Mouse (Mus musculus) limb, embryonic 10.5 days (tissue): Measurements from ENCODE around the gene Acin1. TPM values are rescaled to one million over a fixed set of nuclear protein-coding genes. Genes with fewer than 3 reads are reported as not detected.

ENCODE experiments used
- DNase-seq: peaks from one replicate; pipeline ENCODE4 v3.0.0-alpha.2; 2017; ENCODE audit warnings: low spot score
- H3K27ac ChIP-seq: fragments of 300-500 bp; sonication (generic); 2 replicates; pipeline ENCODE4 v1.5.1; 2016; ENCODE audit warnings: mild to moderate bottlenecking
- H3K27me3 ChIP-seq: fragments of 300-500 bp; sonication (generic); 2 replicates; pipeline ENCODE4 v1.6.1; 2016; ENCODE audit warnings: low read depth, mild to moderate bottlenecking; ENCODE audit not compliant: poor library complexity, severe bottlenecking
- H3K36me3 ChIP-seq: fragments of 300-500 bp; sonication (generic); 2 replicates; pipeline ENCODE4 v1.6.1; 2016; ENCODE audit warnings: mild to moderate bottlenecking, moderate library complexity
- H3K4me1 ChIP-seq: fragments of 300-500 bp; sonication (generic); 2 replicates; pipeline ENCODE4 v1.6.1; 2016
- H3K4me3 ChIP-seq: fragments of 300-500 bp; sonication (generic); 2 replicates; pipeline ENCODE4 v1.5.1; 2016; ENCODE audit warnings: mild to moderate bottlenecking, moderate library complexity
- H3K9me3 ChIP-seq: fragments of 300-500 bp; sonication (generic); replicated peaks from 2 replicates; pipeline ENCODE4 v1.6.1; 2016; ENCODE audit warnings: mild to moderate bottlenecking
- WGBS: fragments of 180-500 bp; shearing (Covaris S2); methylation state at CpG from one replicate; pipeline ENCODE4 v1.1.7; 2016; 5-methylcytosine and 5-hydroxymethylcytosine counted together
- polyA plus RNA-seq: library from polyadenylated mRNA; unstranded; fragments of >200 nt; fragmentation: Nextera tagmentation; extraction: Ambion mirVana; gene quantifications from 2 replicates; pipeline ENCODE4 v1.2.1, GENCODE M21; 2016

Gene Acin1
- polyA plus RNA-seq, 1 experiment from 2014 or later: 144 TPM

DNA sequence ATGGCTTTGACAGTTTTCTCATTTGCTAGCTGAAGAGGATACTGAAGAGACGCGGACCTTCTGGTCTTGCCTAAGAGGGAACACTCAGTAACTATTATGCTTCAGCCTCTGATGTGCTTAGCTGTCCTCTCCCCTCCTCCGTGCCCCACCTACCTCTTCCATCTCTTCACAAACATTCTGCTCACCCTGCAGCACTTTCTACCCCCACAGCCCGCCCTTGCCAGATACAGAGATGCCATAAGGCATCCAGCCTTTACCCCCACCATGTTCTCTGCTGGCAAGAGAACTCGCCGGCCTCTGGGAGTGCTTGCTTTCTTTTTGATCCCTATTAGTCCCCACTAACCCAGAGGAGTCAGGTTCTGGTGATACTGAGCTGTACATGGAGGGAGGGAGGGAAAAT is 76.1 kb downstream of the Acin1 start:
- H3K36me3 ChIP-seq: peaks cover 55% of the 10 kb centered on the region
- no peak overlapping the region for H3K27ac ChIP-seq
- H3K4me1 ChIP-seq: peaks cover 6% of the 10 kb centered on the region
- H3K4me3 ChIP-seq: no peak overlapping the region
- 85% methylated on average over 6 of the region's 6 CpGs for WGBS
- no peaks in the 10 kb centered on the region for H3K9me3 ChIP-seq
- no peaks in the 10 kb centered on the region for H3K27me3 ChIP-seq
- no peak for DNase-seq

DNA sequence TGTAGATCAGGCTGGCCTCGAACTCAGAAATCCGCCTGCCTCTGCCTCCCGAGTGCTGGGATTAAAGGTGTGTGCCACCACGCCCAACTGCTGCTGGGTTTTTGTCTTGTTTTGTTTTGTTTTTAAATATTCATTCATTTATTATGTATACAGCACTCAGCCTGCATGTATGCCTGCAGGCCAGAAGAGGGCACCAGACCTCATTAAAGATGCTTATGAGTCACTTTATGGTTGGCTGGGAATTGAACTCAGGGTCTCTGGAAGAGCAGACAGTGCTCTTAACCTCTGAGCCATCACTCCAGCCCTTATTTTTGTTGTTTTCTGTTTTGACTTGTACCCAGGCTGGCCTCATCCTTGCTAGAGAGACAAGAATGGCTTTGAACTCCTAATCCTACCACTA is 76.8 kb downstream of the Acin1 start:
- WGBS: 87% methylated on average over 4 of the region's 4 CpGs
- DNase-seq: no peak
- H3K36me3 ChIP-seq: peaks cover 48% of the 10 kb centered on the region

DNA sequence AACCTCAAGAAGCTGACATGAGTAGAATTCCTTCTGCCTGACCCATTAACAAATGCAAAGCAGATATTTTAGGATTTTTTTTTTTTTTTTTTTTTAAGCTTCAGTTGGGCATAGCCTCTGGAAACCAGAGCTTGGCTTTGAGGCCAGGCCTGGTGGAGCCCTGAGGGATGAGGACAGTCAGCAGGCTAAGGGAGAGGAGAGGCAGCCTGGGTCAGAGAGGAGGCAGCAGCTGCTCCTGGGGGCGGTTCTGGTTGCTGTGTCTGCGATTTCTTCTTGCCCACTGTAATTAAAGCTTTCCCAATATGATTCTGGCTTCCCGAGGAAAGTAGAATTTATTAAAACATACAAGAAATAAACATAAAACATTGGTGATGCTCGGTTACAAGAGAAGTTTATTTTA is 77.5 kb downstream of the Acin1 start:
- H3K4me1 ChIP-seq: peaks cover 13% of the 10 kb centered on the region
- no peak overlapping the region for H3K4me3 ChIP-seq
- H3K36me3 ChIP-seq: peaks cover 41% of the 10 kb centered on the region
- H3K27me3 ChIP-seq: no peaks in the 10 kb centered on the region
- no peaks in the 10 kb centered on the region for H3K9me3 ChIP-seq
- DNase-seq: no peak
- no peak overlapping the region for H3K27ac ChIP-seq
- 74% methylated on average over 4 of the region's 4 CpGs for WGBS

More for the DNA sequence above, 76.8 kb downstream of the Acin1 start:
- Histone ChIP-seq H3K27me3 (no peaks in the 10 kb centered on the region), H3K9me3 (no peaks in the 10 kb centered on the region), H3K4me3 (no peak overlapping the region), H3K27ac (no peak overlapping the region), H3K4me1 (peaks cover 6% of the 10 kb centered on the region)

DNA sequence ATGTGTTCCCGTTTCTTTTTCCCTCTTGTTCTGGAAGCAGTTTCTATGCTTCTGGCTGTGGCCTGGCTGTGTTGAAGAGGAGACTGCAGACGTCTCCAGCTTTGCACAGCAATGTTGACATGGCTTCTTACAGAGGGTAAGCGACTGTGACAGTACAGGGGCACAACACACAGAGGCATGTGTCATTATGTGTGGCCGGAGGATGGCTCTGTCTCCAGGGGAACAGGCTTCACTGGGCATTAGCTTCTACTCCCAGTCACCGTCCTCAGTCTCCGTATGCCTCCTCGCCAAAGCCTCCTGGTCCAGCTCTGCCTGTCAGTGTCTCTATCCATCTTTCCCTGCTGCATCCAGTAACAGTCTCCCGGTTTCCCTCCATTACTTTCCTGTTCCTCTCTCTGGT is 79.5 kb downstream of the Acin1 start:
- peaks cover 23% of the 10 kb centered on the region for H3K36me3 ChIP-seq
- H3K27ac ChIP-seq: no peak overlapping the region
- no peaks in the 10 kb centered on the region for H3K9me3 ChIP-seq
- peaks cover 21% of the 10 kb centered on the region for H3K4me1 ChIP-seq
- no peak overlapping the region for H3K4me3 ChIP-seq
- WGBS: 55% methylated on average over 8 of the region's 8 CpGs
- DNase-seq: no peak
- no peaks in the 10 kb centered on the region for H3K27me3 ChIP-seq

DNA sequence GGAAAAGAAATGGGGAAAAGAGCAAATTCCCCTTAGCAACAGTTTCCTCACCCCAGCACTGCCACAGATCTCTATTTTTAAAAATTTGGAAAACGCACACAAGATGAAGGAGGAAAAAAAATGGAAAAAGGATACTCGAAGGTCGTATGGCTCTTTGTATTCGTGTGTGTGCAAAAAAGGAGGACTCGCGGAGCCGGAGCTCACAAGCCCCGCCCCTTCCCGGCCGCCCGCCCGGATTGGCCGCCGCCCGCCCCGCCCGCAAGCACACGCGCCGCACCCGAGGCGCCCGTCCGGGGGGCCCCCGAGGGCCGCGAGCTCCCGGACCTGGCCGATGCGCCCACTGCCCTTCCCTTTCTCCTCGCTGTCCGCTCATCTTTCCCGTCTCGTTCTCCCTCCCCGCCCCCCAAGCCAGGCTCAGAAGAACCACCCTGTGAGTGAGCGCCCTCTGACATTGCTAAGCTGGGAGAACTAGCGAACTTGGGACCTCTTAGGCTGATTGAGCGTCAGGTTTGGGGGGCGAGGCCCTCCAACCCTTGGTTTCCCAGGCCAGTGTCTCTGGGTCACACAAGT is 80.9 kb downstream of the Acin1 start, which contains the start of gene 4931414P19Rik:
4931414P19Rik (minus strand) TSS at position 242 of the 570 bp plus-strand sequence.
- Histone ChIP-seq H3K27me3 (no peaks in the 10 kb centered on the region), H3K4me1 (peaks cover 21% of the 10 kb centered on the region), H3K36me3 (peaks cover 10% of the 10 kb centered on the region), H3K27ac (peak within 1 kb of the TSS; percentile 89), H3K9me3 (no peaks in the 10 kb centered on the region), H3K4me3 (peak within 1 kb of the TSS; percentile 54)
- WGBS: under 1% methylated on average over 39 of the region's 39 CpGs
- peak; percentile 85 for DNase-seq

DNA sequence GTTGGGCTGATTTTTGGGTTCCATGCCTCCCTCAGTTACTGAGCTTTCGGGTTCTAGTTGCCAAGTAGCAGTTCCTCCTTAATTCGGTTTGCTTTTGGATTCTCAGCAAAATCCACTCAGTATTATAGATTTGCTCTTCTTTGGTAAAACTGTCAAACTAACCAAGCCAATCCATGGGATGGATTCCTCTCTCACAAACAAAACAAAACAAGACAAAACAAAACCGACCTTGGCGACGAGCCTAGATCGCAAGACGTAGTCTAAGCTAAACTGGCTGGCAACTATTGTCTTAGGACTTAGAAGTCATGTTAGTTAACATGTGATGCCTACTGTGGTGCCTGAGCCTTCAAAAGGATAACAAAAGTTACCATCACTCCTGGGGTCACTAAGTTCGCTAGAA is 83.0 kb downstream of the Acin1 start:
- no peak for DNase-seq
- H3K27me3 ChIP-seq: no peaks in the 10 kb centered on the region
- H3K27ac ChIP-seq: peak overlapping the region; percentile 96
- 83% methylated on average over 8 of the region's 8 CpGs for WGBS
- peaks cover 11% of the 10 kb centered on the region for H3K36me3 ChIP-seq
- peak overlapping the region; percentile 70 for H3K4me3 ChIP-seq
- H3K4me1 ChIP-seq: peaks cover 21% of the 10 kb centered on the region
- no peaks in the 10 kb centered on the region for H3K9me3 ChIP-seq

DNA sequence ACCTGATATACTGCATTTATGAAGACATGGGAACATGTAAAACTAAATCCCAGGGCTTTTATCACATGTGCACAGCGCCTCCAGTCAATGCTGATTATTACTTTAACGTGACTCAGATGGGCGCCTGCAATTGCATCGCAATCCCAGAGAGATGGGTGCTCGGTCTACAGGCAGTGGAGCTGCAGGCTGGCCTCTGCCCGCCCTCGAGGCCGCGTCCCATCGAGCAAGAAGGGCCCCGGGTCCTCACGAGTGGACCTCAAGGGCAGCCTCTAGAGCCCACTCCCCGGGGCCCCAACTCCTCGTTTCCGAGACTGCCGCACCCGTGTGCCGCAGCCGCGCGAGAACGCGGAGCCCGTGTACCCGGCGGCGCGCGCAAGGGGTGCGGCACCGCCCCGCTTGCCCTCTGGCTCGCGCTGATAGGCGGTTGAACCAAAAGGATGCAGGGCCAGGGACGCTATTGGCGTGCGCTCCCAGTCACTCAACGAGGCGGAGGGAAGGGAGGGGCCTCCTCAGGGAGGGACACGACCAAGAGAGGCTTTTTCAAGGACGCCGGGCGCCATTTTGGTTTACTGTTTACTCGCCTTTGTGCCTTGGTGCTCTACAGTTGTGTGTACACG is 83.6 kb downstream of the Acin1 start:
- H3K27ac ChIP-seq: peak overlapping the region; percentile 96
- H3K27me3 ChIP-seq: no peaks in the 10 kb centered on the region
- H3K4me1 ChIP-seq: peaks cover 21% of the 10 kb centered on the region
- H3K36me3 ChIP-seq: peaks cover 14% of the 10 kb centered on the region
- DNase-seq: peak; percentile 92
- H3K9me3 ChIP-seq: no peaks in the 10 kb centered on the region
- WGBS: under 1% methylated on average over 46 of the region's 46 CpGs
- peak overlapping the region; percentile 70 for H3K4me3 ChIP-seq

DNA sequence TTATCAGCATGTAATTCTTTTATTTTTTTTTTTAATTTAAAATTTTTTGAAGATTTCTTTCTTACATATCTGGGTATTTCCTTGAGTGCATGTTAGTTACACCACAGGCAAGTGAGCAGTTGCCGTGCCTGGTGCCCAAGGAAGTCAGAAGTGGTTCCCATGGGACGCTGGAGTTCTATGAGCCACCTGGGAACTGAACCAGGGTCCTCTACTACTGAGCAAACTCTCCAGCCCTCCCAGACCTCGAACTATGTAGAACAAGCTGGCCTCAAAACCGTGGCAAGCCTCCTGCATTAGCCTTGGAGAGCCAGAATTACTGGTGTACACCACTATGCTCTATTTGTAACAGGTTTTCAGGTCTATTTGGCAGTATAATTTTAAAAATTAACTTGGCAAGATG is 84.1 kb downstream of the Acin1 start:
- H3K27ac ChIP-seq: peak overlapping the region; percentile 96
- WGBS: 48% methylated on average over 4 of the region's 4 CpGs

DNA sequence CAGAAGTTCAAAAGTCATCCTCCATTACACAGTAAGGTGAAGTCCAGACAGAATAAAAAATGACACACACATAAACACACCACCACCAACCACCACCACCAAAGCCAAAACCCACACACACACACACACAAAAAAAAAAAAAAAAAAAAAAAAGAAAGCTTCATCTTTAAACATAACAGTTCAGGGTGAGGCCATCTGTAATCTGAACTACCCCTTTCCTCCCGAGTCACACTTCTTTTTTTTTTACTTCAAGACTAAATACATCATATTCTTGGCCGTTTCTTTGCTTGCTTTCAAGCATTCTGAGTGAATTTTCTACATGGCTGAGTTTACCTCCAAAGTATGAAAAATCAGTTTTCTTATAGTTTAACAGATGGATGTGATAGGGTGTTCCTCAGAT is 85.1 kb downstream of the Acin1 start:
- no peak overlapping the region for H3K27ac ChIP-seq
- no peak overlapping the region for H3K4me3 ChIP-seq
- H3K36me3 ChIP-seq: peaks cover 14% of the 10 kb centered on the region
- DNase-seq: no peak
- peaks cover 21% of the 10 kb centered on the region for H3K4me1 ChIP-seq
- no peaks in the 10 kb centered on the region for H3K27me3 ChIP-seq
- WGBS: 88% methylated on average over 2 of the region's 2 CpGs
- no peaks in the 10 kb centered on the region for H3K9me3 ChIP-seq

More for the DNA sequence above, 84.1 kb downstream of the Acin1 start:
- Histone ChIP-seq H3K27me3 (no peaks in the 10 kb centered on the region), H3K36me3 (peaks cover 14% of the 10 kb centered on the region), H3K4me3 (peak overlapping the region; percentile 70), H3K4me1 (peaks cover 21% of the 10 kb centered on the region), H3K9me3 (no peaks in the 10 kb centered on the region)
- no peak for DNase-seq

DNA sequence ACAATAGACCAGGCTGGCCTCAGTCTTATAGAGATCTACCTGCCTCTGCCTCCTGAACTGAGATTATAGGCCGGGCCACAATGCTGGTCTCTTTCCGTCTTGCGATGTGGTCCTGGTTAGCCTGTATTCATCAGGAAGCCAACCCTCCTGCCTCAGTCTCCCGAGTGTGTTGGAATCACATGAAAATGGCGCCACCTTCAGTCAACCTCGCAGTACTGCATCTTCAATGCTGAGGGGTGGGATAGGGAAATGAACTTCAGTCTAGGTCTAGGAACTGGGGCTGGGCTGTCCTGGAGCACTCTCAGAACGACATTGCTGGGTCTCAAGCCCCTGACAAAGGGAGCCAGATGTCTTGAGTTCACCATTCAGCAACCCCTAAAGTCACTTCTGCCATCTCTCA is 89.6 kb downstream of the Acin1 start:
- WGBS: 74% methylated on average over 7 of the region's 7 CpGs
- peaks cover 45% of the 10 kb centered on the region for H3K36me3 ChIP-seq
- no peak overlapping the region for H3K4me3 ChIP-seq
- no peaks in the 10 kb centered on the region for H3K9me3 ChIP-seq
- DNase-seq: no peak
- no peaks in the 10 kb centered on the region for H3K27me3 ChIP-seq
- H3K27ac ChIP-seq: no peak overlapping the region
- H3K4me1 ChIP-seq: peaks cover 12% of the 10 kb centered on the region; the same call in 1 of the 2 replicates

DNA sequence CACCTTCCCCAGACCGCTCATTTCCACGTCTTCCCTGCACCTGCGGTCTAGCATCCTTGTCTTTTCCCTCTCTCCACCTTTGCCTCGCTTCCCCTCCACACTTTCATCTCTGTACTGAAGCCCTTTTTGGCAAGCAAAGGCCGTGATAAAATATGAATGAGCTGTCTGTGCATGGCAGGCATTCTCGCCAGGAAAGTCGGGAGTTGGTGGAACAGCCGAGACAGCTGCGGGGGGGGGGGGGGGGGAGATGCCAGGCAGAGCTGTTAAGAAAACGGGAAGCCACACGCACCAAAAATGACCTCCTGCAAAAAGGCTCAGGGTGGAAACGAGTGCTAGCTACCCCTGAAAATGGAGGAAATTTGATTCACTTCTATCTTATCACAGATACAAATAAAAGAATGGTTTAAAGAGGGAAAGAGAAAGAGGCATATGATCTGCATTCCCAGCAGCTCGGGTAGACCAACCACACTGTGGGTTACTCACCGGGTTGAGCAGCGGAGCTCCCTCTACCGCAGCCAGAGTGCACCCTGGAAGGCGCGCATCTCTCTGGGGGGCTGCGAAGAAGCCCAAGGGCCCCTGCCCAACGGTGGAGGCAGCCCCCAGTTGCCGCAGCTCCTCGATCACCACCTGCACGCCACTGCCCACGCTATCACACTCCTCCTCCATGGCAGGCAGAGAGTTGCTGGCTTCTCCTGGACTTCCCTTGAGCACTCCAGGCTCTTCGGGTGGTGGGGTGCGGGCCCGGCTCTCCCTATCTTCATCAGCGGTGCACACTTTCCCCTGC is 91.9 kb downstream of the Acin1 start:
- DNase-seq: no peak
- WGBS: 74% methylated on average over 28 of the region's 28 CpGs
- no peak overlapping the region for H3K4me3 ChIP-seq
- no peaks in the 10 kb centered on the region for H3K9me3 ChIP-seq
- no peaks in the 10 kb centered on the region for H3K27me3 ChIP-seq
- H3K4me1 ChIP-seq: peaks cover 12% of the 10 kb centered on the region; the same call in 1 of the 2 replicates
- H3K36me3 ChIP-seq: peaks cover 62% of the 10 kb centered on the region
- 0 out of 2 replicates have a peak overlapping the region, but pooled peaks have one; percentile 42 for H3K27ac ChIP-seq

DNA sequence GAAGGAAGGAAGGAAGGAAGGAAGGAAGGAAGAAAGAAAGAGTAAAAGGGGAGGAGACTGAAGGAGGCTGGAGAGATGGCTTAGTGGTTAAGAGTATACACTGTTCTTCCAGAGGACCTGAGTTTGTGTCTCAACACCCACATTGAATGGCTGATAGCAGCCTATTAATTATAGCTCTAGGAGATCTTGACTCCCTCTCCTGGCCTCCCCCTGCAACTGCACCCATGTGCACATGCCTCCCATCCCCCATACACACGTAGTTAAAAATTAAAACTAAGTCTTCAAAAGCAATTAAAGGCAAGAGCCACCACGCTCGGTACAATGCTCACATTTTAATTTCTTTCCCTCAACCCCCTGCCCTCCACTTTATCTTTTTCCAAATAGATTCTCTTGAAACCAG is 92.7 kb downstream of the Acin1 start:
- Histone ChIP-seq H3K9me3 (no peaks in the 10 kb centered on the region), H3K4me3 (no peak overlapping the region), H3K27me3 (no peaks in the 10 kb centered on the region), H3K4me1 (peaks cover 12% of the 10 kb centered on the region; the same call in 1 of the 2 replicates), H3K36me3 (peaks cover 55% of the 10 kb centered on the region), H3K27ac (no peak overlapping the region)
- DNase-seq: no peak
- whole genome bisulfite sequencing: 94% methylated on average over 3 of the region's 3 CpGs
